Mouse (Mus musculus) kidney, postnatal 14 days (tissue): ENCODE measurements at regions not wholly inside any gene's neighbourhood (a gene's known extent, or its start where the extent isn't known, plus 50 kb on each side); places are given as distances from the start of the nearest gene placed in this dataset.
"Not testable (repeated sequence)": the region's sequence is repeated elsewhere in the genome, so short reads cannot be mapped to it uniquely, and the experiment has no call there.

ENCODE experiments used
- DNase-seq: peaks from one replicate; pipeline ENCODE4 v3.0.0; 2022; ENCODE audit warnings: mixed read lengths

DNA sequence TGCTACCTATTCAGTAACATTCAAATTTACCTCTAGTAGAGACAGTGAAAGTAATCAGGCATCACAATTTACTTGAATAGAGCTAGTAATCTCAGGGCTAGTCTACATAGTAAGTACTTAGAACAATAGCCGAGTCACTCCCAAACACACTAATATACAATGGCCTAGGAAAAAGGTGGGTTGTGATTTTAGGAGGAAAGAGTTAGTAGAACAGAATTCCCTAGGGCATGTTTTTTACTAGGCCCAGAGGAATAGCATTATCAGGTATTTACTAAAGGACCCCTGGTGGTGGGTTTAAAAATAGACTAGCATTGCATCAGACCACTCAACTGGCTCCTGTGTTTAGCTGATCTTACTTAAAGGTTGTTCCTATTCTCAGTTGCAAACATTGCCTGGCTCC lies 535.8 kb downstream of the Mat2b start:
- not testable (repeated sequence) for DNase-seq

- DNase-seq: peak; percentile 41
Observed at GRCm38 (mm10) chr11:40149312-40149711, 545.7 kb downstream of the Mat2b start.

- no peak for DNase-seq
Observed at GRCm38 (mm10) chr11:40137803-40138202, 557.2 kb downstream of the Mat2b start.

DNA sequence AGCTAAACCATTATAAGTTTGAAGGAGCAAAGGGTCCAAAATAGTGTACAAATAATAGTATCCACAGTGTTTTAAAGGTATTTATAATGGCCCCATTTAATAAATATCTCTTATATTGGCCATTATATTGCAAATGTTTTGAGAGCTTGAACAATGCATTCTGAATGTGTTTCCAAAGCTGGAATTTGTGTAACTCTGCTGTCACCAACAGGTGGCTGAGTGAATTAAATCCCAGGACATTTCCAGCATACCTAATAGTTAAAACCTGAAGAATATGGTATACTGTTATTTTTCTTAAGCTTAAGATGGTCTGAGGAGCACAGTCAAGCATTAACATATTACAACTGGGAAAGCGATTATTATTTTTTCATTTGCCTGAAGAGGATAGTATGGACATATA lies 592.4 kb downstream of the Mat2b start:
- no peak for DNase-seq

DNA sequence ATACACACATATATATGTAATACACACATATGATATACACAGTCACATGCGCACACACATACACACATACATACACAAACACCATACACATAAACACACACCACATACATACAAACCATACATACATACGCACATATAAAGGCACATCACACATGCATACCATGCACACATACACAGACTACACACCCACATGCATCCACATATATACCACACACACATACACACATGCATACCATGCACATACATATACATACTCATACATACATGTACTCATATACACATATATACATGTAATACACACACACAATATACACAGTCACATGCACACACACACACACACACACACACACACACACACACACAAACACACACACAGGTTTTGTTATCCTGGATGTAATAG lies 620.7 kb downstream of the Mat2b start:
- no peak for DNase-seq

DNA sequence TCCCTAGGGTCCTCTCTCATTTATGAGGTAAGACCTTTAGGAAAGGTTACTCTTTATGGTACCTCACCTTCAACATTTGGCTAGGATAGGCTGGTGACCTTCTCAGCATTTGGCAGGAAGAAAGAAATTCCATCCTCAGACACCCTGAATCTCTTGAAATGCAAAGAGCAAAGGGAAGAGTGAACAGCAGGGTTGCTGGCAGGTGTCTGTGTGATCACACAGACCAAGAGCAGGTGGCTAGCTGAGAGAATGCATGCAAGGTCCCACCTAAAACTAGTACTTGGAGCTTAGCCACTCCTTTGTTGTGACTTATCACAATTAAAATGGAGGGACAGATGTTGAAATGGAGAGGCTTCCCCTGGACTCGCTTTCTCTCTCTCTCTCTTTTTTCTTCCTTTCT lies 644.5 kb downstream of the Mat2b start:
- DNase-seq: no peak

DNA sequence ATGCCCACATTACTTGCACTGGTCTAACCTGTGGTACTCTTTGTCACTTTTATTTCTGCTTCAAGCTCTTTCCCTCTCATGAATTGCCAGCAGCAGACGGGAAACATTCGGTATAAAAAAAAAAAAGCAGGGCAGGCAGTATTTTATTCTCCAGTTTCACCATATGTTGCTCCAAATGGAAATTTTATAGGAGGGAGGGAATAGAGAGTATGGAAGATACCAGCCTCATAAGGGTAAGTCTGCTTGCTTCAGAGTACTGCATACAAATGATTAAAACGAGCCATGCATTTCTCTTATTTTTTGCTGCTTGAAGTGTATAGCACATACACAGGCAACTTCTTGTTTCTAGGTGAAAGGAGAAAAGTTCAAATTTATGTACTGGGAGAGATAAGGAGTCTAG lies 667.5 kb downstream of the Mat2b start:
- DNase-seq: no peak

DNA sequence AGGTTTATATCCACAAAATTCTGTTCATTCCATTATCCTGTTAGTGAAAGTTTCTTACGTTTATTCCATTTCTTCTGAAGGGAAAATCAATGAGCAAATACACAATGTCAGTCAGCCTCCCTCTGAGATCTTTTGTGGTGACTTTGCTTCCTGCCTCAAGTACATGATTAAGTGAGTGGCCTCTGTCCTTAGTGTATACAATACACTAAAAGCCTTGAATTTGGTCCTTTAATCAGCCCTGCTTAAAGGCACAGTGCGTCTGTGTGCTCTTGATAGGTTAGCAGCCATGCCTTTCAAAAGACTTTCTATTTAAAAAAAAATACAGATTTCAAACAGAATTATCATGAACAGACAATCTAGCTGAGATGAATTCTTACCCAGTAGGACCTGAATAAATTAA lies 695.5 kb downstream of the Mat2b start:
- no peak for DNase-seq

DNA sequence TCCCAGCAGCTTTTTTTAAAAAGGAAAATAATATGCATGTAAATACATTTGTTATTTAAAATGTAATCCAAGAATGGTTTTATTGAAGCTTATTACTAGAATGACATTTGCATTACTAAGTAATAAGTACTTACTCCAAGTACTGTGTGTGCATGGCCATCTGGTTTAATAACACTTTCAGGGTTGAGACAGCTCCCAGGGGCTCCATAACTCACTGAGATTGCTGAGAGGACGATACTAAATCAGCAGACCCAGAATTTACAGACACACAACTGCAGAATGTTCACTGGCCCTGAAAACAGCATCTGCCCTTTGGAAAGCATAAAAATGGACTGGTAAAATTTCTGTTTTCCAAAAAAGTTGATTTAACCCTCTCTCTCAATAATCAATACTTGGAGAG lies 696.4 kb downstream of the Mat2b start:
- DNase-seq: no peak

DNA sequence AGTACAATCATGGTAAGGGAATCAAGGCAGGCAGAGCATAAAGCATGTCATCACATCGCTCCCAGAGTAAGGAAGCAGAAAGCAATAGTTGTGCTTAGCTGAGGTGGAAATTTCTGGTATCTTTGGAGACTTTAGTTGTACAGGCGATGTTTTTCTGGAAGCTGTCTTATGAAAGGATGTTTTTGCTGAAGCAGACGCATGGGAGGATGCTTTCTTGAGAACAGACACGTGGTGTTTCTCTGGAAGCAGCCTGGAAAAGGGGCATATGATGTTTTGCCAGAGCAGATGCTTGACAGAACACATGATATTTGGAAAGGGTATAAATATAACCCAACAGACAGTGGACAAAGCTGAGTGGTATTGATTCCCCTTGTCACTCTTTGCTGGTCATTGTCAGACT lies 722.4 kb downstream of the Mat2b start:
- no peak for DNase-seq

DNA sequence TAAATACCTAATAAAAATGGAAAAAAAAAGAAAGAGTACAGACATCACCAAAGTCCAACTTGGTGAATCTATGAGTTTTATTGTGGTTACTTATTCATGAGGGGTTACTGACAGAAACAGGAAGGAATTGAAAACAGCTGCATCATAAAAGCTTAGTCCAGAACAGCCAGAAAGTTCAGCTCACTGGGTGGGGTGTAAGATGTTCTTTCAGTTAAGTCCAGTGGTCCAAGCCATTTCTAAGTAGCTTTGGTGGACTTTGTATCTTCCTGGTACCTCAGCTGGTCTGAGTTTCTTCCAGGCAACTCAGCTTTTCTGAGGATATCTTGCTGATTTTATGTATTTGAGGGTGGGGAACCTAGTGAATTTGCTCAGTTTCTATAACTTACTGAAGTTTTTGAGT lies 731.3 kb downstream of the Mat2b start:
- no peak for DNase-seq

DNA sequence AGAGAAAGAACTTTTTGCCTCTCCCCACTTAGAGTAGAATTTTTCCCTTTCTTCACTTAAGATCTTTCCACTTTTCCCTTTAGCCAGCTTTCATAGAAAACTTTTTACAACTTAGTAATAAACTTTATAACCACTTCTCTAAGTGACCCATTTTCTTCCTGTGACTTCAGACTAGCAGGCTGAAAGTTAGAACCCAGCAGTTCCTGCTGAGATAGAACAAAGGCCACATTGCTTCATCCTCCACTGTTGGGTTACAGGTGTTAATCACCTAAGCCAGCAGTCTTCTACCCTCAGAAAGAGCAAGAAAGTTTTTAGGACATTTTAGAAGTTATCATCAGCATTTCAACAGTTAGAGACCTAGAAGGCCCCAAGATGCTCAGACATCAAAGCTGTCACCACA lies 740.6 kb downstream of the Mat2b start:
- DNase-seq: no peak

- DNase-seq: no peak
Observed at GRCm38 (mm10) chr11:39944196-39944595, 750.8 kb downstream of the Mat2b start.

GRCm38 (mm10) chr11:39934216-39934615 lies 760.8 kb downstream of the Mat2b start:
- DNase-seq: peak; percentile 3

DNA sequence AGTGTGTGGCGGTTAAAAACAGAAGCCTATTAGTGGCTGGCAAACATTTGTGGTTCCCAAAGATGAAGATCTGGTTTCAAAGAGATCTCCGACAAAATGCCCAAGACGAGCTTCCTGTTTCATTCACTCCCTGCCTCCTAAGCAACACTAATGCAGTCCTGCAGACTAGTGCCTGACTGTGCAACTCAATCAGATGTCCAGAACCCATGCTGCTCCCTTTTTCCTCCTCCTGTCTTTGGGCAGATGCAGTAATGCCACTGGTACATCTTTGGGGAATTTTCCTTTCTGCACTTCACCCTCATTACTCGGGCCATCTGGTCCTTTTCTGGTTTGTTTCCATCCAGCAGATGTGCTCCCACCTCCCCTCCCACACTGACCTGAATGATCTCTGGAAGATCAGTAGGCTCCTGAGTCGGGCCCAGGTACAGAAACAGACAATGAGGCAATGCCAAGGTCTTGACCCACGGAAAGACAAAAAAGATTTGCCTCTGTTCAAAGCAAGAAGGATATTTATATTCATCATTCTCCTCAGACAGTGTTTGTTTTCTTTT lies 771.0 kb downstream of the Mat2b start:
- no peak for DNase-seq

- DNase-seq: no peak
Observed at GRCm38 (mm10) chr11:39917716-39918347, 777.2 kb downstream of the Mat2b start.

DNA sequence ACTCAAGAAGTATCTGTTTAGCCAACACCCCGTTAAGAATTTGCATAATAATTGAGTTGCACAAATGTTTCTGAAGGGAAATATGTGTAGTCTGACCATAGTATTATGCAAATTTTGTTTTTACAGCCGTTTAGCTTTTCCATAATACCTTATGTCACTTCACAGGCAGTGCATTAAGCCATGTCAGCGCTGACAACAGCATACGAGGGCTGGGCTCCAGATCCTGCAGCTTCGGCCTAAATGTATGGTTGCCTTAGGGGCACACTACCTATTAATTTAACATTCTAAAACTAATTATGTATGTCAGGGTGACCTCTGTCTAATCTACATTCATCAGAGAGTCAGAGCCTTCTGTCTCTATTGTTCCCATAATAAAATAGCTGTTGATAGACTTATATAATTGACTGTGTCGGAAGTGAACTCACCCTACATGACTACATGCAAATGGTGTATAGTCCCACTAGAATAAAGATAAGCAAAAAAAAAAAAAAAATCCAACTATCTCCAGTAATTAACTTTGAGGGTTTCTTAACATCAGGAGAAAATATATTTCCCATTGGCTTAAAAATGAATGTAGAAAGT lies 795.3 kb downstream of the Mat2b start:
- no peak for DNase-seq

DNA sequence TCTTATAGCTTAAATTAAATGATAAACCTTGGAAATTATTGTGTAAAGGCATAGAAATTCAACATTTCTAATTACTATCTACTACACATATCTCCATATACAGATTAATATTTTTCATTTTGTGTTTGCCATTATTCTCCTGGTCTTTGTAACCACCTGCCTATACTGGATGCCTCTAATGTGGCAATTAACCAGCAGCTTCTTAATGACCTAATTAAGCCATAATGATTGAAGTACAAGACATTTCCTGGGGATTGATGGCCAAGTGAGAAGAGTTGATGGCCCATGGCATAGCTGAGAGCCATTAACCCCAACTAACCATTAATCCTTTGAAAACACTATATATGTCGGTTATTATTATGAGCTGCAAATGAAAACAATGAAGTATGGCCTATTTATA lies 811.7 kb downstream of the Mat2b start:
- no peak for DNase-seq

GRCm38 (mm10) chr11:39868451-39868979 lies 826.5 kb downstream of the Mat2b start:
- DNase-seq: no peak
